Mouse (Mus musculus) heart, embryonic 14.5 days (tissue): Measurements from ENCODE around the gene Tdgf1. TPM values are rescaled to one million over a fixed set of nuclear protein-coding genes. Genes with fewer than 3 reads are reported as not detected.

Source experiments
- ATAC-seq: fragments of 200-750 bp; cut with Nextera tagmentation; 2 replicates; pipeline ENCODE4 v1.8.0; 2017; ENCODE audit warnings: low read depth, moderate TSS enrichment; ENCODE audit not compliant: insufficient number of reproducible peaks, insufficient read depth, low FRiP score
- H3K27ac ChIP-seq, 2 experiments: fragments of 200-500 bp in 1 of 2; fragments of 300-500 bp in 1 of 2; sonication (generic) in 1 of 2; replicated peaks in 1 of 2; 2 replicates each; pipeline ENCODE4 v1.5.1; 2012 to 2014; ENCODE audit warnings: low read depth in 2 of 2, low read length in 2 of 2, control low read depth in 1 of 2, mild to moderate bottlenecking in 1 of 2, mixed read lengths in 1 of 2; ENCODE audit not compliant: control insufficient read depth in 1 of 2, insufficient read depth in 1 of 2
- H3K27me3 ChIP-seq: fragments of 300-500 bp; sonication (generic); 2 replicates; pipeline ENCODE4 v1.6.1; 2014; ENCODE audit warnings: mild to moderate bottlenecking, low read length, control low read depth; ENCODE audit not compliant: control insufficient read depth, insufficient read depth
- H3K36me3 ChIP-seq: fragments of 300-500 bp; sonication (generic); 2 replicates; pipeline ENCODE4 v1.6.1; 2014; ENCODE audit warnings: mild to moderate bottlenecking, control low read depth, low read length, mixed read lengths; ENCODE audit not compliant: control insufficient read depth, insufficient read depth
- H3K4me1 ChIP-seq, 2 experiments: fragments of 200-500 bp in 1 of 2; fragments of 300-500 bp in 1 of 2; sonication (generic) in 1 of 2; 2 replicates each; pipeline ENCODE4 v1.6.1; 2012 to 2014; ENCODE audit warnings: low read length in 2 of 2, control low read depth in 1 of 2, mixed read lengths in 1 of 2; ENCODE audit not compliant: control insufficient read depth in 2 of 2, insufficient read depth in 2 of 2
- H3K4me2 ChIP-seq: fragments of 300-500 bp; sonication (generic); 2 replicates; pipeline ENCODE4 v1.6.1; 2014; ENCODE audit warnings: mild to moderate bottlenecking, low read length
- H3K4me3 ChIP-seq, 2 experiments: fragments of 200-500 bp in 1 of 2; fragments of 300-500 bp in 1 of 2; sonication (generic) in 1 of 2; 2 replicates each; pipeline ENCODE4 v1.5.1; 2012 to 2014; ENCODE audit warnings: low read length in 2 of 2, mild to moderate bottlenecking in 2 of 2, control low read depth in 1 of 2, low read depth in 1 of 2, moderate library complexity in 1 of 2; ENCODE audit not compliant: control insufficient read depth in 1 of 2, insufficient read depth in 1 of 2
- H3K9ac ChIP-seq: fragments of 300-500 bp; sonication (generic); 2 replicates; pipeline ENCODE4 v1.6.1; 2014; ENCODE audit warnings: mild to moderate bottlenecking, low read length
- H3K9me3 ChIP-seq: fragments of 300-500 bp; sonication (generic); 2 replicates; pipeline ENCODE4 v1.6.1; 2016; ENCODE audit warnings: low read length, control low read depth; ENCODE audit not compliant: control insufficient read depth
- whole genome bisulfite sequencing: fragments of 180-500 bp; shearing (Covaris S2); extraction: QIAGEN DNeasy Blood & Tissue Kit; methylation state at CpG from one replicate; pipeline ENCODE4 v1.1.7; 2014; 5-methylcytosine and 5-hydroxymethylcytosine counted together
- polyA plus RNA-seq: library from polyadenylated mRNA; unstranded; fragments of >200 nt; fragmentation: Nextera tagmentation; extraction: Ambion mirVana; gene quantifications from 2 replicates; pipeline ENCODE4 v1.2.1, GENCODE M21; 2014

The Tdgf1 gene
- polyA plus RNA-seq, 1 experiment from 2014 or later: not detected

- no peaks in the 10 kb centered on the region for H3K36me3 ChIP-seq
- no peak for ATAC-seq
- 12% methylated on average over 6 of the region's 6 CpGs for WGBS
- H3K4me2 ChIP-seq: peak overlapping the region; percentile 31; the same call in 1 of the 2 replicates
- no peak overlapping the region for H3K4me3 ChIP-seq
- H3K27me3 ChIP-seq: peaks cover 7% of the 10 kb centered on the region; the same call in 1 of the 2 replicates
- H3K4me1 ChIP-seq: peaks cover 4 to 6% of the 10 kb centered on the region in 2 experiments; a peak in 3 of 4 replicates
- H3K27ac ChIP-seq: no peak overlapping the region
- H3K9ac ChIP-seq: no peak overlapping the region
- H3K9me3 ChIP-seq: no peaks in the 10 kb centered on the region
Observed at GRCm38 (mm10) chr9:110896595-110896994, 49.4 kb downstream of the Tdgf1 start.

GRCm38 (mm10) chr9:110895994-110896393 lies 50.0 kb downstream of the Tdgf1 start:
- WGBS: 21% methylated on average over 7 of the region's 7 CpGs
- Histone ChIP-seq H3K27ac (no peak overlapping the region), H3K9ac (no peak overlapping the region), H3K36me3 (no peaks in the 10 kb centered on the region), H3K9me3 (no peaks in the 10 kb centered on the region), H3K27me3 (peaks cover 7% of the 10 kb centered on the region; the same call in 1 of the 2 replicates), H3K4me3 (no peak overlapping the region), H3K4me2 (peak overlapping the region; percentile 31; the same call in 1 of the 2 replicates), H3K4me1 (peaks cover 6 to 8% of the 10 kb centered on the region in 2 experiments; a peak in 3 of 4 replicates)
- no peak for ATAC-seq

GRCm38 (mm10) chr9:110895507-110895906 lies 50.5 kb downstream of the Tdgf1 start:
- H3K9ac ChIP-seq: no peak overlapping the region
- no peak overlapping the region for H3K27ac ChIP-seq
- no peaks in the 10 kb centered on the region for H3K36me3 ChIP-seq
- H3K4me2 ChIP-seq: no peak overlapping the region
- WGBS: 52% methylated on average over 5 of the region's 5 CpGs
- no peak for ATAC-seq
- H3K4me3 ChIP-seq: no peak overlapping the region
- H3K9me3 ChIP-seq: no peaks in the 10 kb centered on the region
- H3K4me1 ChIP-seq: peaks cover 6 to 8% of the 10 kb centered on the region in 2 experiments; a peak in 3 of 4 replicates
- peaks cover 7% of the 10 kb centered on the region; the same call in 1 of the 2 replicates for H3K27me3 ChIP-seq

- no peaks in the 10 kb centered on the region for H3K9me3 ChIP-seq
- no peak for ATAC-seq
- H3K27ac ChIP-seq: no peak overlapping the region
- H3K4me3 ChIP-seq: no peak overlapping the region
- H3K4me2 ChIP-seq: no peak overlapping the region
- peaks cover 7% of the 10 kb centered on the region; the same call in 1 of the 2 replicates for H3K27me3 ChIP-seq
- WGBS: 63% methylated on average over 10 of the region's 10 CpGs
- H3K4me1 ChIP-seq: peaks cover 6 to 8% of the 10 kb centered on the region in 2 experiments; a peak in 3 of 4 replicates
- no peaks in the 10 kb centered on the region for H3K36me3 ChIP-seq
- H3K9ac ChIP-seq: no peak overlapping the region
Observed at GRCm38 (mm10) chr9:110893429-110893828, 52.5 kb downstream of the Tdgf1 start.

- Histone ChIP-seq H3K36me3 (no peaks in the 10 kb centered on the region), H3K4me2 (no peak overlapping the region), H3K27me3 (peaks cover 7% of the 10 kb centered on the region; the same call in 1 of the 2 replicates), H3K4me1 (peaks cover 6 to 8% of the 10 kb centered on the region in 2 experiments; a peak in 3 of 4 replicates), H3K27ac (no peak overlapping the region), H3K4me3 (no peak overlapping the region), H3K9ac (no peak overlapping the region), H3K9me3 (no peaks in the 10 kb centered on the region)
- ATAC-seq: no peak
- WGBS: 75% methylated on average over 3 of the region's 3 CpGs
Observed at GRCm38 (mm10) chr9:110892552-110892951, 53.4 kb downstream of the Tdgf1 start.

DNA sequence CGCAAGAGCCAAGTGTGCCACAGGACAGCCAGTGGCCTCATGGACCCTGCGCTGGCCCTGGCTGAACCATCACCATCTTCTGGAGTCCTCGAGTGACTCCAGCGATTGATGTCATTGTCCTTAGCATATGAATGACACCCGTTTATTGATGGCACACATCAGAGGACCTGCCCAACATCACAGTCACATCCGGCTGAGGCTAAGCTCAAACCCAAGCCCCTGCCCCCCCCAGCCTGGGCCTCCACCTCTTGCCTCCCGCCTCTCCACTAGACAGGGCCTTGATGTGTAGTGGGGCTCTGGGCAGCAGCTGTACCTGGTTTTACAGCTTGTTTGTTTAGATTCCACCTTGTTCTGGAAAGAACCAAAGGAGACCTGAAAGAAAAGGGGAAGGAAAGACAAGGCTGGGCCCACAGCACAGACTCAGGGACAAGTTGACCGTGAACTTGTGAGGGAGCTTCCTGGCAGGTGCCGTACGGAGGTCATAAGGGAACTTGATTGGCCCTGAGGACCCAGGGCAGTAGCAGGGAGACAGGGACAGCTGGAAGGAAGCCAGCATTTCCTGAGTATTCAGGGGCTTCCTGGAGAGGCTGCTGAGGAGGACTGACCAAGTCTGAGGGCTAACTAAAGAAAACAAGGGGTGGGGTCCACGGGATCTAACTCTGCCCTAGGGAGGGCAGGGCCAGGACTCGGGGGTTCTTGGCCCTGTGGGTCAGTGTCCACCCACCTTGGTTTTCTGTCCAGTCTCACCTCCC lies 54.7 kb downstream of the Tdgf1 start:
- Histone ChIP-seq H3K9me3 (no peaks in the 10 kb centered on the region), H3K4me2 (no peak overlapping the region), H3K36me3 (no peaks in the 10 kb centered on the region), H3K27ac (no peak overlapping the region), H3K4me1 (peaks cover 3 to 4% of the 10 kb centered on the region in 2 experiments; a peak in 3 of 4 replicates), H3K27me3 (peaks cover 7% of the 10 kb centered on the region; the same call in 1 of the 2 replicates), H3K4me3 (no peak overlapping the region), H3K9ac (no peak overlapping the region)
- no peak for ATAC-seq
- 70% methylated on average over 12 of the region's 12 CpGs for WGBS

- WGBS: 13% methylated on average over 20 of the region's 21 CpGs
- Histone ChIP-seq H3K27me3 (peaks cover 7% of the 10 kb centered on the region; the same call in 1 of the 2 replicates), H3K4me2 (no peak overlapping the region), H3K36me3 (no peaks in the 10 kb centered on the region), H3K9me3 (no peaks in the 10 kb centered on the region), H3K4me1 (peaks cover 0 to 4% of the 10 kb centered on the region in 2 experiments; a peak in 2 of 4 replicates), H3K4me3 (no peak overlapping the region), H3K9ac (no peak overlapping the region), H3K27ac (no peak overlapping the region)
- no peak for ATAC-seq
Observed at GRCm38 (mm10) chr9:110890026-110890783, 55.8 kb downstream of the Tdgf1 start.
